Mouse (Mus musculus) lung, adult 2 months (tissue): ENCODE measurements around the gene Itga6.

Experiments used
- CTCF ChIP-seq: fragments of 200-500 bp; IDR thresholded peaks from 2 replicates; pipeline ENCODE4 v1.5.1; 2011; ENCODE audit warnings: mild to moderate bottlenecking, low read length, control low read depth; ENCODE audit not compliant: insufficient read depth
- POLR2A ChIP-seq: fragments of 200-500 bp; IDR thresholded peaks from 2 replicates; pipeline ENCODE4 v1.6.1; 2011; ENCODE audit warnings: low read depth, mild to moderate bottlenecking, control low read depth, low read length, borderline replicate concordance; ENCODE audit errors: extremely low read depth

- TF ChIP-seq POLR2A (no peak), CTCF (no peak)
Observed at GRCm38 (mm10) chr2:71708886-71709285, 36.5 kb upstream of the Itga6 start.
